Mouse (Mus musculus) midbrain, embryonic 10.5 days (tissue): ENCODE data around the gene Plpp1. TPM values are rescaled to one million over a fixed set of nuclear protein-coding genes. Genes with fewer than 3 reads are reported as not detected.

Source experiments
- DNase-seq: peaks from one replicate; pipeline ENCODE4 v3.0.0-alpha.2; 2017; ENCODE audit warnings: low spot score
- H3K27ac ChIP-seq: fragments of 300-500 bp; sonication (generic); replicated peaks from 2 replicates; pipeline ENCODE4 v1.5.1; 2016; ENCODE audit warnings: mild to moderate bottlenecking
- H3K27me3 ChIP-seq: fragments of 300-500 bp; sonication (generic); 2 replicates; pipeline ENCODE4 v1.6.1; 2016; ENCODE audit warnings: low read depth, mild to moderate bottlenecking; ENCODE audit not compliant: poor library complexity, severe bottlenecking
- H3K36me3 ChIP-seq: fragments of 300-500 bp; sonication (generic); 2 replicates; pipeline ENCODE4 v1.6.1; 2016; ENCODE audit warnings: mild to moderate bottlenecking, moderate library complexity
- H3K4me1 ChIP-seq: fragments of 300-500 bp; sonication (generic); 2 replicates; pipeline ENCODE4 v1.6.1; 2016
- H3K4me3 ChIP-seq: fragments of 300-500 bp; sonication (generic); 2 replicates; pipeline ENCODE4 v1.5.1; 2016; ENCODE audit warnings: mild to moderate bottlenecking, moderate library complexity
- H3K9me3 ChIP-seq: fragments of 300-500 bp; sonication (generic); replicated peaks from 2 replicates; pipeline ENCODE4 v1.6.1; 2016; ENCODE audit warnings: mild to moderate bottlenecking
- WGBS: fragments of 180-500 bp; shearing (Covaris S2); methylation state at CpG from one replicate; pipeline ENCODE4 v1.1.7; 2016; 5-methylcytosine and 5-hydroxymethylcytosine counted together
- polyA plus RNA-seq: library from polyadenylated mRNA; unstranded; fragments of >200 nt; fragmentation: Nextera tagmentation; extraction: Ambion mirVana; gene quantifications from 2 replicates; pipeline ENCODE4 v1.2.1, GENCODE M21; 2016

Gene Plpp1
- polyA plus RNA-seq, 1 experiment from 2014 or later, result 22.3 TPM

DNA sequence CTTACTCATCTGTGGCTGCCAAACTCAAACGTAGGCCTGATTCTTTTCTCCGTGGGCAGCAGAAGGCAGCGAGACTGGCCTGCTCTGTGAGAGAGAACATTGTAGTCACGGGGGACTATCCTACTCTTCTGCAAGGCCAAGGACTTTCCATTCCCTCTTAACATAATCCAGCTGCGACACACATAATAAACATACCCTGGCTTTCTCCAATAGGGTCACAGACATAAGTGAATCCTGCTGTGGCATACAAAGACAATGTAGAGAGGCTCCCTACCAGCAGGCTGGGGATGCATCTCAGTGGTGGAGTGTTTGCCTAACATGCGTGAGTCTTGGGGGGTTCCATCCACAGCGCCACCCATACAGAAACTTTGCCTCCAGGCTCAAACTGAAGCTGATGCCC lies 15.3 kb upstream of the Plpp1 start:
- WGBS, result 75% methylated on average over 7 of the region's 7 CpGs
- Histone ChIP-seq H3K4me1 (no peaks in the 10 kb centered on the region), H3K4me3 (no peak overlapping the region), H3K36me3 (no peaks in the 10 kb centered on the region), H3K9me3 (no peaks in the 10 kb centered on the region), H3K27me3 (no peaks in the 10 kb centered on the region), H3K27ac (no peak overlapping the region)
- DNase-seq, result no peak

GRCm38 (mm10) chr13:112786142-112786541 lies 14.4 kb upstream of the Plpp1 start:
- no peak for DNase-seq
- Histone ChIP-seq H3K27me3 (no peaks in the 10 kb centered on the region), H3K27ac (no peak overlapping the region), H3K9me3 (no peaks in the 10 kb centered on the region), H3K4me3 (no peak overlapping the region), H3K4me1 (no peaks in the 10 kb centered on the region), H3K36me3 (no peaks in the 10 kb centered on the region)
- WGBS, result 57% methylated on average over 3 of the region's 3 CpGs

GRCm38 (mm10) chr13:112786942-112787533 lies 13.6 kb upstream of the Plpp1 start:
- Histone ChIP-seq H3K36me3 (no peaks in the 10 kb centered on the region), H3K9me3 (no peaks in the 10 kb centered on the region), H3K27me3 (no peaks in the 10 kb centered on the region), H3K27ac (no peak overlapping the region), H3K4me1 (no peaks in the 10 kb centered on the region), H3K4me3 (no peak overlapping the region)
- DNase-seq, result no peak
- WGBS, result 86% methylated on average over 10 of the region's 10 CpGs

GRCm38 (mm10) chr13:112790774-112791173 lies 9.8 kb upstream of the Plpp1 start:
- H3K36me3 ChIP-seq, result no peaks in the 10 kb centered on the region
- H3K9me3 ChIP-seq, result no peaks in the 10 kb centered on the region
- no peaks in the 10 kb centered on the region for H3K27me3 ChIP-seq
- H3K4me1 ChIP-seq, result no peaks in the 10 kb centered on the region
- DNase-seq, result no peak
- H3K27ac ChIP-seq, result no peak overlapping the region
- H3K4me3 ChIP-seq, result no peak overlapping the region
- 80% methylated on average over 5 of the region's 5 CpGs for WGBS

DNA sequence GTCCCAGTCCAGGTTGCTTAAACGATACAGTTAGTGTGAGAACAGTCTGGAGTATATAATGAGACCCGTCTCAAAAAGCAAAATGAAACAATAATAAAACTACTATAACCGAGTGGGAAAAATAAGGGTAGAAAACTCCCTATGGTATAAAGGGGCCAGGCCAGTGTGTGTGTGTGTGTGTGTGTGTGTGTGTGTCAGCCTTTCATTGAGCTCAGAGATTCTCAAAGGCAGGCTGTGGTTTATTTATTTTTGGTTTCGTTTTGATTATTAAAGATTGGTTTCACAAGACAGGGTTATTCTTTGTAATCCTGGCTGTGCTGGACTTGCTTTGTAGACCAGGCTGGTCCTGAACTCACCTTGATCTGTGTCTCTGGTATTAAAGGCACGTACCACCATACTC lies 8.7 kb upstream of the Plpp1 start:
- no peaks in the 10 kb centered on the region for H3K27me3 ChIP-seq
- DNase-seq, result no peak
- no peak overlapping the region for H3K27ac ChIP-seq
- H3K4me3 ChIP-seq, result no peak overlapping the region
- no peaks in the 10 kb centered on the region for H3K9me3 ChIP-seq
- H3K4me1 ChIP-seq, result no peaks in the 10 kb centered on the region
- no peaks in the 10 kb centered on the region for H3K36me3 ChIP-seq
- 84% methylated on average over 5 of the region's 5 CpGs for WGBS

- Histone ChIP-seq H3K4me3 (no peak overlapping the region), H3K4me1 (peaks cover 20% of the 10 kb centered on the region), H3K9me3 (no peaks in the 10 kb centered on the region), H3K36me3 (no peaks in the 10 kb centered on the region), H3K27ac (no peak overlapping the region), H3K27me3 (peaks cover 6% of the 10 kb centered on the region; the same call in 1 of the 2 replicates)
- 94% methylated on average over 9 of the region's 9 CpGs for WGBS
- DNase-seq, result no peak
These were observed 2.2 kb upstream of the Plpp1 start for GRCm38 (mm10) chr13:112798243-112798952.

DNA sequence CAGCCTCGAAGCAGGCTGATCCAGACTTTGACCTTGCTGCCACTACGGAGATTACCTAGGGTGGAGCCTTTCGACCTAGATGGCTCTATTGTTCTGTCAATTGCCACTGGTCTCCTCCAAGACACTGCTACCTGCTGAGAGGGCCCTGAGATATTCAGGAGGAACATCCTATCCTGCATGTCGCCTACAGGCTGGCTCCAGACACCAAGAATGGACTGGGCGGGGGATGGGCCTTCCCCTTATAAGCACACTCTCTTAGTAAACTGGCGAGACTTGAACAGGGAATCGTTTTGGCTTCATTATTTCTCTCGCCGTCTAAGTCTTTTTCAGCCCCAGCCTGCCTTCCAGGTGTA lies 1.7 kb upstream of the Plpp1 start:
- Histone ChIP-seq H3K27me3 (peaks cover 6% of the 10 kb centered on the region; the same call in 1 of the 2 replicates), H3K36me3 (no peaks in the 10 kb centered on the region), H3K4me3 (no peak overlapping the region), H3K27ac (no peak overlapping the region), H3K4me1 (peaks cover 20% of the 10 kb centered on the region), H3K9me3 (no peaks in the 10 kb centered on the region)
- no peak for DNase-seq
- WGBS, result 74% methylated on average over 9 of the region's 9 CpGs

- Histone ChIP-seq H3K9me3 (no peaks in the 10 kb centered on the region), H3K4me3 (0 out of 2 replicates have a peak overlapping the region, but pooled peaks have one; percentile 68), H3K36me3 (no peaks in the 10 kb centered on the region), H3K27me3 (peaks cover 6% of the 10 kb centered on the region; the same call in 1 of the 2 replicates), H3K4me1 (peaks cover 20% of the 10 kb centered on the region), H3K27ac (peak overlapping the region; percentile 93)
- WGBS, result 75% methylated on average over 8 of the region's 8 CpGs
- no peak for DNase-seq
These were observed 811 bp upstream of the Plpp1 start for GRCm38 (mm10) chr13:112799721-112800241.

DNA sequence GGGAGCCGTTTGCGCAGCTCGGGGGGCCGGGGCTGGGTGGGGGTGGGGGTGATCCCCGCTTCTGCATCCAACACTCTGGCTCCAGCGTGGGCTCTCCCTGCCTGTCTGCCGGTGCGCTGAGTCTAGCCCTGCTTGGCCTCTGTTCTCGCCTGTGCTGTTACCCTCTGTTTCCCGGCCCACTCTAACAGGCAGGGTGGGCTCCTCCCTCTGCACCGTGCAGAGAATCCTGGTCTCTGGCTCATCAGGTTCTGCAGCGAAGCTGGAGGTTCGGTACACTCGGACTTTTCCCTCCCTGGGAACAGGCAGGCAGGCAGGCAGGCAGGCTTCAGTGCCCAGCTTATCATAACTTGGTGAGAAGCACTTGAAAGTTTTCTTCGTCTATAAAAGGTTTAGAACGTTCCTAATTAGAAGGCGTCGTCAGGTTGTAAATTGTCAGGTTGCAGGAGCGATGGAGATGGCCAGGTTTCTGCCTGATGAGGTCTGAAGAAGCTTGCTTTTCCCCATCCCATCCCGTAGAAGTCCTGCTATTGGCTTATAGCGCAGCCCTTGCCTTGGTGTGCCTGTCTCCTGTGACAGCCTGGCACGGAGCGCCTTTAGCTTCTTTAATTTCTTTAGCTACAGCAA lies 901 bp downstream of the Plpp1 start:
- 2% methylated on average over 23 of the region's 23 CpGs for WGBS
- Histone ChIP-seq H3K4me3 (peak overlapping the region; percentile 68), H3K27ac (peak overlapping the region; percentile 93), H3K27me3 (peaks cover 6% of the 10 kb centered on the region; the same call in 1 of the 2 replicates), H3K4me1 (peaks cover 20% of the 10 kb centered on the region), H3K36me3 (peaks cover 14% of the 10 kb centered on the region), H3K9me3 (no peaks in the 10 kb centered on the region; the same call in 1 of the 2 replicates)
- no peak for DNase-seq

- DNase-seq, result no peak
- peaks cover 6% of the 10 kb centered on the region; the same call in 1 of the 2 replicates for H3K27me3 ChIP-seq
- peaks cover 21% of the 10 kb centered on the region for H3K36me3 ChIP-seq
- no peak overlapping the region for H3K4me3 ChIP-seq
- 94% methylated on average over 7 of the region's 7 CpGs for WGBS
- peaks cover 20% of the 10 kb centered on the region for H3K4me1 ChIP-seq
- H3K27ac ChIP-seq, result no peak overlapping the region
- H3K9me3 ChIP-seq, result no peaks in the 10 kb centered on the region; the same call in 1 of the 2 replicates
These were observed 2.5 kb downstream of the Plpp1 start for GRCm38 (mm10) chr13:112803106-112803505.

DNA sequence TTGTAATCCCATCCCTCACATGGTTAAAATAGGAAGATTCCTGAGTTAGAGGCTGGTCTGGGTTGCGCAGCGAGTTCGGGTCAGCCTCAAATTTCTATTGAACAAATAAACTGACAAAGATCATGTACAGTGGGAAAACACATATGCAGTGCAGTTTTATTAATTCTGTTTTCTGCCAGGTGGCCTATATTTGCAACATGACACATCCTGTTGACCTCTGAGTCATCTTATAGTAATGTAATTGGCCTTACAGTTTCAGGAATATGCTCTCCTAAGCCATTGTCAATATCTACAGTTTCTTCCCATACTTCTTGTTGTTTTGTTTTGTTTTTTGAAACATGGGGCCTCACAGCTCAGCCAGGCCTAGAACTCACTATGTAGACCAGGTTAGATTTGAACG lies 3.1 kb downstream of the Plpp1 start:
- Histone ChIP-seq H3K27me3 (peaks cover 6% of the 10 kb centered on the region; the same call in 1 of the 2 replicates), H3K27ac (no peak overlapping the region), H3K36me3 (peaks cover 21% of the 10 kb centered on the region), H3K9me3 (no peaks in the 10 kb centered on the region; the same call in 1 of the 2 replicates), H3K4me1 (peaks cover 20% of the 10 kb centered on the region), H3K4me3 (no peak overlapping the region)
- no peak for DNase-seq
- WGBS, result 92% methylated on average over 4 of the region's 4 CpGs

GRCm38 (mm10) chr13:112805529-112805928 lies 4.9 kb downstream of the Plpp1 start:
- Histone ChIP-seq H3K9me3 (no peaks in the 10 kb centered on the region; the same call in 1 of the 2 replicates), H3K4me1 (peaks cover 13% of the 10 kb centered on the region), H3K27ac (no peak overlapping the region), H3K4me3 (no peak overlapping the region), H3K36me3 (peaks cover 21% of the 10 kb centered on the region), H3K27me3 (peaks cover 6% of the 10 kb centered on the region; the same call in 1 of the 2 replicates)
- no peak for DNase-seq
- 89% methylated on average over 3 of the region's 3 CpGs for WGBS
